Mouse (Mus musculus) small intestine, adult 2 months (tissue): ENCODE measurements around the gene Mrpl34.

ENCODE experiments used
- CTCF ChIP-seq: fragments of 200-500 bp; IDR thresholded peaks from 2 replicates; pipeline ENCODE4 v1.5.1; 2012; ENCODE audit warnings: low read depth, mild to moderate bottlenecking, control low read depth, inconsistent platforms, low read length, moderate library complexity, mixed read lengths; ENCODE audit not compliant: insufficient replicate concordance, insufficient read length; ENCODE audit errors: extremely low read depth
- POLR2A ChIP-seq: fragments of 200-500 bp; IDR thresholded peaks from 2 replicates; pipeline ENCODE4 v1.6.1; 2012; ENCODE audit warnings: low read depth, mild to moderate bottlenecking, control low read depth, inconsistent platforms, low read length, moderate library complexity

DNA sequence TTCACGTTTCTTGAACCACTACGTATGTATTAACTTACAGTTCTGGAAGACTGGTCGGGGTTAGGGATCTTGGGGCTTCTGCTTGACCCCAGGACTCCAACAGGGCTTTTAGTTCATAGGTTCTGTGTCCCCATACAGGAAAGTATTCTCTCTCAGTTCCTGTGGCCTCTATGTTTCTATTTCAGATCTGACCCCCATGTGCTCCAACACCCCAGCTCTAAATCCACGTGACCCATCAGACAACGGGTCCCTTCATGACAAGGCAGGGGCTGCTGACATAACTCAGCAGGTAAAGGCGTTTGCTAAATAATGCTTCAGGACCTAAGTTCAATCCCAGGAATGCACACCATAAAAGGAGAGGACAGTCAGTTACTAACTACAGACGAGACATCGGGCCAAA, 974 bp downstream of the Mrpl34 start:
- TF ChIP-seq CTCF, result no peak
- no peak for TF ChIP-seq POLR2A
